Mouse (Mus musculus): ENCODE measurements around the gene Rgs19. TPM values are rescaled to one million over a fixed set of nuclear protein-coding genes. Genes with fewer than 3 reads are reported as not detected.
A peak's percentile ranks its signal among the peaks of the same experiment; 100 is the strongest.

Gene Rgs19
- total and polyA plus RNA-seq, 2 experiments: 1.5 to 7.8 TPM

- Histone ChIP-seq H3K4me3 (ENCODE audit: insufficient read depth, low read depth, low read length) (no peak overlapping the region), H3K9ac (ENCODE audit: low read depth, low read length) (peak overlapping the region; percentile 36; the same call in 1 of the 2 replicates), H3K27me3 (ENCODE audit: control insufficient read depth, insufficient read depth, low read length) (0 out of 2 replicates have a peak, but pooled peaks cover 3% of the 10 kb centered on the region), H3K79me2 (ENCODE audit: control insufficient read depth, insufficient read depth, low read length) (no peaks in the 10 kb centered on the region), H3K36me3 (ENCODE audit: control insufficient read depth, insufficient read depth, low read length) (no peaks in the 10 kb centered on the region), H3K27ac (replicated peaks; ENCODE audit: insufficient read depth, low read depth, low read length) (no peak overlapping the region), H3K4me1 (ENCODE audit: control insufficient read depth, insufficient read depth, low read length) (0 out of 2 replicates have a peak, but pooled peaks cover 5% of the 10 kb centered on the region)
- 81% methylated on average over 6 of the region's 6 CpGs for WGBS
- TF ChIP-seq POLR2A (IDR thresholded peaks at IDR 0.05; ENCODE audit: extremely low read depth, insufficient read depth, low read length): no peak
- no peak for TF ChIP-seq CTCF (IDR thresholded peaks at IDR 0.05; ENCODE audit: low read depth, low read length)
- no peak for DNase-seq (ENCODE audit: extremely low read depth, low read depth, low spot score)
Observed at GRCm38 (mm10) chr2:181691083-181691482, 2.7 kb downstream of the Rgs19 start.

- no peak for TF ChIP-seq CTCF (IDR thresholded peaks at IDR 0.05; ENCODE audit: low read depth, low read length)
- no peak for TF ChIP-seq POLR2A (IDR thresholded peaks at IDR 0.05; ENCODE audit: extremely low read depth, insufficient read depth, low read length)
- Histone ChIP-seq H3K36me3 (ENCODE audit: control insufficient read depth, insufficient read depth, low read length) (no peaks in the 10 kb centered on the region), H3K9ac (ENCODE audit: low read depth, low read length) (no peak overlapping the region), H3K4me3 (ENCODE audit: insufficient read depth, low read depth, low read length) (no peak overlapping the region), H3K27ac (replicated peaks; ENCODE audit: insufficient read depth, low read depth, low read length) (no peak overlapping the region), H3K79me2 (ENCODE audit: control insufficient read depth, insufficient read depth, low read length) (no peaks in the 10 kb centered on the region), H3K27me3 (ENCODE audit: control insufficient read depth, insufficient read depth, low read length) (0 out of 2 replicates have a peak, but pooled peaks cover 3% of the 10 kb centered on the region), H3K4me1 (ENCODE audit: control insufficient read depth, insufficient read depth, low read length) (0 out of 2 replicates have a peak, but pooled peaks cover 5% of the 10 kb centered on the region)
- WGBS: 88% methylated on average over 10 of the region's 10 CpGs
- no peak for DNase-seq (ENCODE audit: extremely low read depth, low read depth, low spot score)
Observed at GRCm38 (mm10) chr2:181689466-181690160, 4.2 kb downstream of the Rgs19 start.

- Histone ChIP-seq H3K27me3 (ENCODE audit: control insufficient read depth, insufficient read depth, low read length) (no peaks in the 10 kb centered on the region), H3K79me2 (ENCODE audit: control insufficient read depth, insufficient read depth, low read length) (no peaks in the 10 kb centered on the region), H3K4me1 (ENCODE audit: control insufficient read depth, insufficient read depth, low read length) (no peaks in the 10 kb centered on the region), H3K36me3 (ENCODE audit: control insufficient read depth, insufficient read depth, low read length) (no peaks in the 10 kb centered on the region), H3K27ac (replicated peaks; ENCODE audit: insufficient read depth, low read depth, low read length) (no peak overlapping the region), H3K4me3 (ENCODE audit: insufficient read depth, low read depth, low read length) (no peak overlapping the region), H3K9ac (ENCODE audit: low read depth, low read length) (no peak overlapping the region)
- no peak for DNase-seq (ENCODE audit: extremely low read depth, low read depth, low spot score)
- TF ChIP-seq POLR2A (IDR thresholded peaks at IDR 0.05; ENCODE audit: extremely low read depth, insufficient read depth, low read length): no peak
- no peak for TF ChIP-seq CTCF (IDR thresholded peaks at IDR 0.05; ENCODE audit: low read depth, low read length)
- 94% methylated on average over 8 of the region's 8 CpGs for WGBS
Observed at GRCm38 (mm10) chr2:181687586-181687985, 6.2 kb downstream of the Rgs19 start.

GRCm38 (mm10) chr2:181685686-181686085, 8.1 kb downstream of the Rgs19 start:
- Histone ChIP-seq H3K4me1 (ENCODE audit: control insufficient read depth, insufficient read depth, low read length) (peaks cover 1% of the 10 kb centered on the region; the same call in 1 of the 2 replicates), H3K27ac (replicated peaks; ENCODE audit: insufficient read depth, low read depth, low read length) (no peak overlapping the region), H3K9ac (ENCODE audit: low read depth, low read length) (no peak overlapping the region), H3K27me3 (ENCODE audit: control insufficient read depth, insufficient read depth, low read length) (no peaks in the 10 kb centered on the region), H3K4me3 (ENCODE audit: insufficient read depth, low read depth, low read length) (no peak overlapping the region), H3K79me2 (ENCODE audit: control insufficient read depth, insufficient read depth, low read length) (no peaks in the 10 kb centered on the region), H3K36me3 (ENCODE audit: control insufficient read depth, insufficient read depth, low read length) (no peaks in the 10 kb centered on the region)
- WGBS: 84% methylated on average over 4 of the region's 4 CpGs
- no peak for DNase-seq (ENCODE audit: extremely low read depth, low read depth, low spot score)
- TF ChIP-seq POLR2A (IDR thresholded peaks at IDR 0.05; ENCODE audit: extremely low read depth, insufficient read depth, low read length) (no peak), CTCF (IDR thresholded peaks at IDR 0.05; ENCODE audit: low read depth, low read length) (no peak)

- Histone ChIP-seq H3K4me3 (ENCODE audit: insufficient read depth, low read depth, low read length) (no peak overlapping the region), H3K79me2 (ENCODE audit: control insufficient read depth, insufficient read depth, low read length) (no peaks in the 10 kb centered on the region), H3K36me3 (ENCODE audit: control insufficient read depth, insufficient read depth, low read length) (no peaks in the 10 kb centered on the region), H3K27me3 (ENCODE audit: control insufficient read depth, insufficient read depth, low read length) (no peaks in the 10 kb centered on the region), H3K9ac (ENCODE audit: low read depth, low read length) (no peak overlapping the region), H3K4me1 (ENCODE audit: control insufficient read depth, insufficient read depth, low read length) (peaks cover 4% of the 10 kb centered on the region; the same call in 1 of the 2 replicates), H3K27ac (replicated peaks; ENCODE audit: insufficient read depth, low read depth, low read length) (no peak overlapping the region)
- TF ChIP-seq CTCF (IDR thresholded peaks at IDR 0.05; ENCODE audit: low read depth, low read length) (no peak), POLR2A (IDR thresholded peaks at IDR 0.05; ENCODE audit: extremely low read depth, insufficient read depth, low read length) (no peak)
- 74% methylated on average over 1 of the region's 1 CpGs for WGBS
- DNase-seq (ENCODE audit: extremely low read depth, low read depth, low spot score): no peak
Observed at GRCm38 (mm10) chr2:181684713-181685112, 9.1 kb downstream of the Rgs19 start.

- H3K27me3 ChIP-seq (ENCODE audit: control insufficient read depth, insufficient read depth, low read length): no peaks in the 10 kb centered on the region
- H3K79me2 ChIP-seq (ENCODE audit: control insufficient read depth, insufficient read depth, low read length): no peaks in the 10 kb centered on the region
- no peak for TF ChIP-seq CTCF (IDR thresholded peaks at IDR 0.05; ENCODE audit: low read depth, low read length)
- TF ChIP-seq POLR2A (IDR thresholded peaks at IDR 0.05; ENCODE audit: extremely low read depth, insufficient read depth, low read length): no peak
- H3K36me3 ChIP-seq (ENCODE audit: control insufficient read depth, insufficient read depth, low read length): no peaks in the 10 kb centered on the region
- no peak overlapping the region for H3K27ac ChIP-seq (replicated peaks; ENCODE audit: insufficient read depth, low read depth, low read length)
- no peak overlapping the region for H3K4me3 ChIP-seq (ENCODE audit: insufficient read depth, low read depth, low read length)
- 79% methylated on average over 4 of the region's 4 CpGs for WGBS
- H3K9ac ChIP-seq (ENCODE audit: low read depth, low read length): no peak overlapping the region
- H3K4me1 ChIP-seq (ENCODE audit: control insufficient read depth, insufficient read depth, low read length): peaks cover 8% of the 10 kb centered on the region; the same call in 1 of the 2 replicates
- DNase-seq (ENCODE audit: extremely low read depth, low read depth, low spot score): no peak
Observed at GRCm38 (mm10) chr2:181683381-181683780, 10.4 kb downstream of the Rgs19 start.

All from liver, adult 2 months (tissue).